Mouse (Mus musculus) liver, embryonic 11.5 days (tissue): ENCODE data around the gene Fus. TPM values are rescaled to one million over a fixed set of nuclear protein-coding genes. Genes with fewer than 3 reads are reported as not detected.
"Not testable (repeated sequence)": the region's sequence is repeated elsewhere in the genome, so short reads cannot be mapped to it uniquely, and the experiment has no call there.

Source experiments
- ATAC-seq: fragments of 200-750 bp; cut with Nextera tagmentation; replicated peaks from 2 replicates; pipeline ENCODE4 v1.8.0; 2017; ENCODE audit warnings: moderate number of reproducible peaks, mild to moderate bottlenecking, moderate TSS enrichment, moderate library complexity; ENCODE audit not compliant: low FRiP score
- DNase-seq: peaks from one replicate; pipeline ENCODE4 v3.0.0-alpha.2; 2017; ENCODE audit warnings: low spot score
- H3K27ac ChIP-seq: fragments of 300-500 bp; sonication (generic); 2 replicates; pipeline ENCODE4 v1.5.1; 2014; ENCODE audit warnings: mild to moderate bottlenecking, low read depth, low read length, control low read depth
- H3K27me3 ChIP-seq: fragments of 300-500 bp; sonication (generic); replicated peaks from 2 replicates; pipeline ENCODE4 v1.6.1; 2014; ENCODE audit warnings: low read length, mixed read lengths; ENCODE audit not compliant: control insufficient read depth, insufficient read depth
- H3K36me3 ChIP-seq: fragments of 300-500 bp; sonication (generic); 2 replicates; pipeline ENCODE4 v1.6.1; 2014; ENCODE audit warnings: mild to moderate bottlenecking, low read length, moderate library complexity, mixed read lengths; ENCODE audit not compliant: control insufficient read depth, insufficient read depth
- H3K4me1 ChIP-seq: fragments of 300-500 bp; sonication (generic); replicated peaks from 2 replicates; pipeline ENCODE4 v1.6.1; 2014; ENCODE audit warnings: low read length, mixed read lengths; ENCODE audit not compliant: control insufficient read depth, insufficient read depth
- H3K4me2 ChIP-seq: fragments of 300-500 bp; sonication (generic); 2 replicates; pipeline ENCODE4 v1.6.1; 2014; ENCODE audit warnings: mild to moderate bottlenecking, control low read depth, moderate library complexity
- H3K4me3 ChIP-seq: fragments of 300-500 bp; sonication (generic); 2 replicates; pipeline ENCODE4 v1.5.1; 2014; ENCODE audit warnings: low read depth, low read length, control low read depth
- H3K9ac ChIP-seq: fragments of 300-500 bp; sonication (generic); 2 replicates; pipeline ENCODE4 v1.6.1; 2014; ENCODE audit warnings: low read depth, low read length, control low read depth
- H3K9me3 ChIP-seq: fragments of 300-500 bp; sonication (generic); 2 replicates; pipeline ENCODE4 v1.6.1; 2016; ENCODE audit warnings: low read length, inconsistent platforms, mixed read lengths; ENCODE audit not compliant: control insufficient read depth
- WGBS: fragments of 180-500 bp; shearing (Covaris S2); extraction: QIAGEN DNeasy Blood & Tissue Kit; methylation state at CpG from one replicate; pipeline ENCODE4 v1.1.7; 2014; 5-methylcytosine and 5-hydroxymethylcytosine counted together
- polyA plus RNA-seq: library from polyadenylated mRNA; unstranded; fragments of >200 nt; fragmentation: Nextera tagmentation; extraction: Ambion mirVana; gene quantifications from 2 replicates; pipeline ENCODE4 v1.2.1, GENCODE M21; 2014

Gene Fus
- polyA plus RNA-seq, 1 experiment from 2014 or later: 34.4 TPM

DNA sequence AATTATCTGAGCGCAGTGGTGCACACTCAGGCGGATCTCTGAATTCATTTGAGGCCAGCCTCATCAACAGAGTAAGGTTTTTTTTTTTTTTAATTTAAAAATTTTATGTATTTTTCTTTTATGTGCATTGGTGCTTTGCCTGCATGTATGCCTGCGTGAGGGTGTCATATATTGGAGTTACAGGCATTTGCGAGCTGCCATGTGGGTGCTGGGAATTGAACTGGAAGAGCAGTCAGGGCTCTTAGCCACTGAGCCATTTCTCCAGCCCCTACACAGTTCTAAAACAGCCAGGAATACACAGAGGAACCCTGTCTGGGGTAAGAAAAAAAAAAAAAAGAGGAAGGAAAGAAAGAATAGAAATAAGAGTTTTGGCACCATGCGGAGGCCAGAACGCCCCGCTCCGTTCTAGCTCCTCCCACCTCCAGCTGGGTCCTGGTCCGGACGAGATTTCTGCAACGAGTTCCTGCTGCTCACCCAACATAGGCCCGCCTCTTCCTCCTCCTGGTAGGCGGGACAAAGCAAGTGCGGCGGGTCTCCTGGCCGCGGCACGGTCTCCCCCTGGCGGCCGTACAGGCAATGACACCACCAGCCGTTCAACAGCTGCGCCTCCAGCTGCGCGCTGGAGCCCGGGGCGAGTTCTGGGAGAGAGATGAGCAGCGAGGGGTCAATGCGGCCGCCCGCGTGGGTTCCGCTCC lies 32.1 kb upstream of the Fus start:
- peak overlapping the region; percentile 71 for H3K27ac ChIP-seq
- no peaks in the 10 kb centered on the region for H3K9me3 ChIP-seq
- peak overlapping the region; percentile 84 for H3K4me3 ChIP-seq
- peak; percentile 93 for DNase-seq
- 7% methylated on average over 32 of the region's 32 CpGs for WGBS
- peak overlapping the region; percentile 100 for H3K4me2 ChIP-seq
- peaks cover 30% of the 10 kb centered on the region for H3K4me1 ChIP-seq
- H3K9ac ChIP-seq: peak overlapping the region; percentile 89
- ATAC-seq: peak; percentile 93
- H3K36me3 ChIP-seq: no peaks in the 10 kb centered on the region
- H3K27me3 ChIP-seq: no peaks in the 10 kb centered on the region

DNA sequence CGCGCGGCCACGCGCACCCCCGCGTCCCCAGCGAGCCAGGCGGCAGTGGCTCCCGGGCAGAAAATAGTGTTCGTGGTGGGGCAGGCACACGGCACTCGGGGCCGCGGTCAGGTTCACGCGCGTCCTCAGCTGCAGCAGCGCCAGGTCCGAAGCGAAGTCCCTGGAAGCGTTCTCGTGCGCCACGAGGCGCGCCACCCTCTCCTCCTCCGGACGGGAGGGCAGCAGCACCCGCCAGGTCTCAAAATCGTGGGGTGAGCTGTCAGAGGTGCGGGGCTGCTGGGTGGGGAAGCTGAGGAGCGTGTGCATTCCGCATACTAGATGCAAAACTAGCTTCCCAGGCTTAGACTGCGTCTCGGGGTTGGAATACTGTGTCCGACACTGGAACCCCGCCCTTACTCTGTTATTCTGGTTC lies 31.5 kb upstream of the Fus start:
- DNase-seq: peak; percentile 54
- Histone ChIP-seq H3K27ac (peak overlapping the region; percentile 71), H3K9me3 (no peaks in the 10 kb centered on the region), H3K9ac (peak overlapping the region; percentile 89), H3K36me3 (no peaks in the 10 kb centered on the region), H3K4me2 (peak overlapping the region; percentile 100), H3K4me1 (peaks cover 28% of the 10 kb centered on the region), H3K4me3 (peak overlapping the region; percentile 84), H3K27me3 (no peaks in the 10 kb centered on the region)
- WGBS: under 1% methylated on average over 38 of the region's 38 CpGs
- peak; percentile 33 for ATAC-seq

DNA sequence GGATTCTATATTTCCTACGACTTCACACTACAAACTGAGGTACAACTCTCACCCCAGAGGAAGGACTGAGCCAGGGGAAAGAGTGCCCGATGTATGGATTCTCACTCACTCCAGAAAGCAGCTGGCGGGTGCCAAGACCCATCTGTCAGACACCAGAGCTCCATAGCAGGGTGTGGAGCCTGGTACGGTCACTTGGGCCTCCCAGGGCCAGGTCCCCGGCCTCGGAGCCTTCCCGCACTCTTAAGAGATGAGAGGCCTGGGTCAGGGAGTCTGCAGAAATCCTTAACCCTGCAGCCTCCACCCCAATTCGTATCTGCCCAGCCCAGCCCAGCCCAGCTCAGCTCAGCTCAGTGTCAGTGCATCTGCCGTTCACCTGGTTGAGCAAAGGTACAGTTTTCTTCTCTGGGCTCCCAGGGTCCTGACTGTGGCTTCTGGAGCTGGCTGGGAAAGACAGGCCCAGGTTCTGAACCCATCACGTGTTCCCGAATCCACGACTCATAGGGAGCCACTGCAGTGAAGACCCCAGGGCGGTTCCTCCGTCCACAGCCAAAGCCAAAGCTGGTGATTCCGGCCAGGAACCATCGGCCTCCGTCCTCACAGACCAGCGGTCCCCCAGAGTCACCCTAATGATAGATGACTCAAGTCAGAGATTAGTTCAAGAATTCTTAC lies 30.9 kb upstream of the Fus start:
- H3K27me3 ChIP-seq: no peaks in the 10 kb centered on the region
- H3K36me3 ChIP-seq: no peaks in the 10 kb centered on the region

DNA sequence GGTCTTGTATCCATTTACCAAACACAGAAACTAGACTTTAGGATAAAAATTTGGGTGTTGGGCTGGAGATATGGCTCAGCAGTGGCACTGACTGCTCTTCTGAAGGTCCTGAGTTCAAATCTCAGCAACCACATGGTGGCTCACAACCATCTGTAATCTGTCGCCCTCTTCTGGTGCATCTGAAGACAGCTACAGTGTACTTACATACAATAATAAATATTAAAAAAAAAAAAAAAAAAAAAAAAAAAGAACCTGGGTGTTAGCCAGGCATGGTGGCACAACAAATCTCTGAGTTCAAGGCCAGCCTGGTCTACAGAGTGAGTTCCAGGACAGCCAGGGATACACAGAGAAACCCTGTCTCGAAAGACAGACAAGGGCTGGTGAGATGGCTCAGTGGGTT lies 25.2 kb upstream of the Fus start:
- H3K4me1 ChIP-seq, H3K4me2 ChIP-seq, H3K36me3 ChIP-seq, H3K9ac ChIP-seq, ATAC-seq, DNase-seq, H3K9me3 ChIP-seq, H3K4me3 ChIP-seq, H3K27ac ChIP-seq: not testable (repeated sequence)
- WGBS: 48% methylated on average over 2 of the region's 2 CpGs
- H3K27me3 ChIP-seq: peaks cover 36% of the 10 kb centered on the region

More for the DNA sequence above, 30.9 kb upstream of the Fus start:
- peak overlapping the region; percentile 89 for H3K9ac ChIP-seq
- H3K4me2 ChIP-seq: peak overlapping the region; percentile 100
- ATAC-seq: peak; percentile 1; the same call in 1 of the 2 replicates
- peaks cover 25% of the 10 kb centered on the region for H3K4me1 ChIP-seq
- peak overlapping the region; percentile 84 for H3K4me3 ChIP-seq
- H3K27ac ChIP-seq: peak overlapping the region; percentile 71; the same call in 1 of the 2 replicates
- DNase-seq: no peak
- no peaks in the 10 kb centered on the region for H3K9me3 ChIP-seq
- 63% methylated on average over 18 of the region's 18 CpGs for WGBS

DNA sequence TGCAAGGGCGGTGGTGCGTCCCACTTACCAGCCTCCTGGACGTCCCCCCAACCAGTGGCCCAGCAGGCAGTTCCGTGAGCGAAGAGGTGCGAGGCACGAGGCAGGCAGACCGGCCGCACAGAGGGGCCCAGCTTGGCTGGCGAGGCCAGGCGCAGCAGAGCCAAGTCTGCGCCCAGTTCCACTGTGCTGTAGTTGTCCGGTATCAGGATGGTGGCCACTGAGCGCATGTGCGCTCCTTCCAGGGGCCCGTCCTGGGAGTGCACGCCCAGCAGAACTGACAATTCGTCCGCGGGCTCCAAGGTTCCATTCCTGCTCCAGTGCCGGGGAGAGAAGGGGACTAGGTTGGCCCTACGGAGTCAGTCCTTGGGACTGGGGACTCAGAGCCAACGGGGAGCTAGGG lies 22.6 kb upstream of the Fus start:
- ATAC-seq (peak; percentile 36; the same call in 1 of the 2 replicates), DNase-seq (no peak)
- peaks cover 36% of the 10 kb centered on the region for H3K27me3 ChIP-seq
- no peak overlapping the region for H3K4me3 ChIP-seq
- H3K27ac ChIP-seq: no peak overlapping the region
- H3K36me3 ChIP-seq: no peaks in the 10 kb centered on the region
- no peaks in the 10 kb centered on the region; the same call in 1 of the 2 replicates for H3K4me1 ChIP-seq
- WGBS: 8% methylated on average over 23 of the region's 23 CpGs
- H3K9ac ChIP-seq: no peak overlapping the region
- no peaks in the 10 kb centered on the region for H3K9me3 ChIP-seq
- H3K4me2 ChIP-seq: peak overlapping the region; percentile 3

DNA sequence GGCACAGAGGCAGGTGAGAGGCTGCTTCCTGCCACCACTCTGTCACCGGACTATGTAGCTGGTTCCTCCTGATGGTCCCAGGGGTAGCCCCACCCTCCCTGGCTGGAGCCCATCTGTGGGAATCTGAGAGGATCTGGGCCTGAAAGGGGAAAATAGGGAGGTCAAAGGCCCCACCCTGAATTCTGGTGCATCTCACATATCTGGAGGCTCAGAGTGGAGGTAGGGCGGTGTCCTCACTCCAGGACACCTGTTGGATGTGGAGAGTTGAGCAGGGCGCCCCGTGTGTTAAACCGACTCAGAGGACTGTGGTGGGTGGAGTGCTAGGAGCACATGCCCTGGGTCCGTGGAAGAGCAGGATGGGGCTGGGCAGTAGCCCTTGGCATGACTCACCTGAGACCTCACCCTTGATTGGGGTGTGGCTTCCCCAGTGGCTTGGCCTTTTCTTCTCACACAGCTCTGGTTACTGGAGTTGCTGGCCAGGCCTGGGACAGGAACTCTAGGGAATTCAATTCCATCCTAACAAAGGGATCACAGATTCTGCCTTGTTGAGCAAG lies 20.7 kb upstream of the Fus start, which contains the start of gene Prss36:
Gene Prss36 (minus strand): TSS at position 256 of the 554 bp plus-strand sequence.
- DNase-seq: no peak
- WGBS: 73% methylated on average over 6 of the region's 6 CpGs

DNA sequence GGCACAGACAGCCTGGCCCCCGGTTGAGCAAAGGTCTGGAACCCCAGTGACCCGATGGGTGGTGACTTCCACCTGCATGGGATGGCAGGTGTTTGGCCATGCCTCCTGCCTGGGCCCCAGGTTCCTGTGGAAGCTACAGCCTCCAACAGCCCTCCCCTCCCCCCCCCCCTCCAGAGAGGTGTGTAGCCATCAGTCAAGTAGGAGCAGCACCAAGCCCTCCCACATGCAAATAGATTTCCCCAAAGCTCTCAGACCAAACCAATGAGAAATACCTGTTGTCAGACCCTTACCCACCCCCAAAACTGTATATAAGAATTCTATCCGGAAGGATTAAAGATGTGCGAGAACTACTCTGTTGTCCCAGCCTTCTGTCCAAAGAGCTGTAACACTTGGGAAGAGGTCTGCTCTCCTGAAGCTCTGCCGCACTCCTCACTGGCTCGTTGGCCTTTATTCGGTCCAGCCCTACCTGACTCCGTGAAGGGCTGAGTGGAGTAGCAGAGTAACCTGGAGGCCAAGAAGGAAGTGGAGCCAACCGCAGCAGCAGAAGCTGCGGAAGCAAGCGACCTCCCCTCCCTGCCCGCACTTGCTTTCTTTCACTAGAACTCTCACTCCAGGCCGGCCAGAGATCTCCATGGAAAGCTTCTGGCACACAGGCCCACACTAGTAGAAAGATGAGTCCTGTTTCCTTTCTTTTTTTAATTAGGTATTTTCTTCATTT lies 14.2 kb upstream of the Fus start:
- Histone ChIP-seq H3K9ac (no peak overlapping the region), H3K4me1 (no peaks in the 10 kb centered on the region), H3K4me3 (no peak overlapping the region), H3K4me2 (no peak overlapping the region), H3K36me3 (no peaks in the 10 kb centered on the region), H3K27ac (no peak overlapping the region), H3K27me3 (no peaks in the 10 kb centered on the region), H3K9me3 (no peaks in the 10 kb centered on the region)
- 26% methylated on average over 13 of the region's 13 CpGs for WGBS
- DNase-seq (peak; percentile 30), ATAC-seq (no peak)

More for the DNA sequence above, 20.7 kb upstream of the Fus start, which contains the start of gene Prss36:
- no peak within 1 kb of the TSS for H3K4me3 ChIP-seq
- H3K4me1 ChIP-seq: no peaks in the 10 kb centered on the region; the same call in 1 of the 2 replicates
- no peak within 1 kb of the TSS for H3K27ac ChIP-seq
- ATAC-seq: no peak
- peaks cover 36% of the 10 kb centered on the region for H3K27me3 ChIP-seq
- no peak within 1 kb of the TSS for H3K4me2 ChIP-seq
- no peaks in the 10 kb centered on the region for H3K9me3 ChIP-seq
- H3K9ac ChIP-seq: no peak within 1 kb of the TSS
- no peaks in the 10 kb centered on the region for H3K36me3 ChIP-seq

DNA sequence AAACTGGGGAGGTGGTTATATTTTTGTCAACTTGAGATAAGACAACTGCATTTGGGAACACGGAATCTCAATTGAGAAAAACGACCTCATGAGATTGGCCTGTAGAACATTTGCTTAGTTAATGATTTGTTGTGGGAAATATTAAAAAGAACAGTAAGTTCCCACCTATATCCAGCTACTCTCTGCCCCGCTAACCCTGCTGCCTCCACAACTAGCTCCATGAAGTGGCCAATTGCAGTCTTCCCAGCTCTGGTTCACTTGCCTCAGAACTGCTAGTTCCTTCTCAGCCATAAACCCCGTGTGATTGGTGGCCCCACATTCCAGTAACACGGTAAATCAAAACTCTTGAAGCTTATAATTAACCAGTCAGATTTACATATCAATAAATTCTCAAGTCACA lies 7.9 kb upstream of the Fus start:
- no peaks in the 10 kb centered on the region for H3K4me1 ChIP-seq
- no peaks in the 10 kb centered on the region for H3K36me3 ChIP-seq
- H3K4me2 ChIP-seq: no peak overlapping the region
- no peaks in the 10 kb centered on the region for H3K27me3 ChIP-seq
- ATAC-seq: no peak
- H3K9ac ChIP-seq: no peak overlapping the region
- no peaks in the 10 kb centered on the region for H3K9me3 ChIP-seq
- 67% methylated on average over 5 of the region's 5 CpGs for WGBS
- no peak overlapping the region for H3K4me3 ChIP-seq
- DNase-seq: no peak
- H3K27ac ChIP-seq: no peak overlapping the region
